Mouse (Mus musculus): ENCODE results near the gene Fcgr4.

- no peak for TF ChIP-seq CTCF (IDR thresholded peaks at IDR 0.05; ENCODE audit: borderline replicate concordance, control insufficient read depth, extremely low read depth, insufficient read depth, low read length, poor library complexity)
- no peak for TF ChIP-seq POLR2A (IDR thresholded peaks at IDR 0.05; ENCODE audit: control insufficient read depth, extremely low read depth, insufficient read depth, low read length, poor library complexity)
These were observed 20.7 kb upstream of the Fcgr4 start for GRCm38 (mm10) chr1:170997756-170998655.

Measured in thymus, adult 2 months (tissue).